Mouse (Mus musculus) bone marrow macrophage, adult 2 months (primary cell): ENCODE data around the gene Ncoa7. TPM values are rescaled to one million over a fixed set of nuclear protein-coding genes. Genes with fewer than 3 reads are reported as not detected.

ENCODE experiments used
- H3K27ac ChIP-seq: 2 replicates; pipeline ENCODE4 v1.5.1; 2012; ENCODE audit warnings: low read depth, low read length; ENCODE audit not compliant: insufficient read depth
- H3K4me1 ChIP-seq: 2 replicates; pipeline ENCODE4 v1.6.1; 2012; ENCODE audit warnings: low read length; ENCODE audit not compliant: control insufficient read depth, insufficient read depth
- H3K4me3 ChIP-seq: 2 replicates; pipeline ENCODE4 v1.5.1; 2012; ENCODE audit warnings: mild to moderate bottlenecking, low read length, moderate library complexity; ENCODE audit not compliant: insufficient read depth
- CTCF ChIP-seq: IDR thresholded peaks from 2 replicates; pipeline ENCODE4 v1.5.1; 2012; ENCODE audit warnings: low read depth, mild to moderate bottlenecking, low read length, moderate library complexity
- POLR2A ChIP-seq: IDR thresholded peaks from 2 replicates; pipeline ENCODE4 v1.6.1; 2012; ENCODE audit warnings: mild to moderate bottlenecking, low read depth, low read length, borderline replicate concordance
- polyA plus RNA-seq: library from polyadenylated mRNA; stranded (reverse); fragments of >200 nt; gene quantifications from 2 replicates; pipeline ENCODE4 v1.2.4, GENCODE M21; 2012; ENCODE audit not compliant: missing spikeins, insufficient read depth, insufficient read length

Gene Ncoa7
- polyA plus RNA-seq, 1 experiment = 30.0 TPM

DNA sequence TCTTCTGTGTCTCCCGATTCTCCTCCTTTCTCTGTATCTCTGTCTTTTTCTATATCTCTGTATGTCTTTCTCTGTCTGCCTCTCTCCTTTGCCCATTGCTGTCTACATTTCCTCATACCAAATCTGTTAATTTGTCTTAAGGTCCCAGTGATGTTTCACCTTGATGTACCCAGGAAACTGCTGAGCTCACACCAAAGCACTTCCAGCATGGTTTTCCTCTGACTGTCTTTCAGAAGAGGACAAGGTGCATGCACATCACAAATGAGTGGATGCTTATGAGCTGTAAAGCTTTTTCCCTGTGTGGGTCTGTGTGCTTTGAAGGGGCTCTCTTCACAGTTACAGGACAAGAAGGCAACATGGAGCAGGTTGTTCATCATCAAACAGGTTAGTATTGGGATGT, 34.3 kb downstream of the Ncoa7 start:
- no peak overlapping the region for H3K4me3 ChIP-seq
- TF ChIP-seq POLR2A = no peak
- TF ChIP-seq CTCF = no peak
- peaks cover 20% of the 10 kb centered on the region for H3K4me1 ChIP-seq
- H3K27ac ChIP-seq = no peak overlapping the region

DNA sequence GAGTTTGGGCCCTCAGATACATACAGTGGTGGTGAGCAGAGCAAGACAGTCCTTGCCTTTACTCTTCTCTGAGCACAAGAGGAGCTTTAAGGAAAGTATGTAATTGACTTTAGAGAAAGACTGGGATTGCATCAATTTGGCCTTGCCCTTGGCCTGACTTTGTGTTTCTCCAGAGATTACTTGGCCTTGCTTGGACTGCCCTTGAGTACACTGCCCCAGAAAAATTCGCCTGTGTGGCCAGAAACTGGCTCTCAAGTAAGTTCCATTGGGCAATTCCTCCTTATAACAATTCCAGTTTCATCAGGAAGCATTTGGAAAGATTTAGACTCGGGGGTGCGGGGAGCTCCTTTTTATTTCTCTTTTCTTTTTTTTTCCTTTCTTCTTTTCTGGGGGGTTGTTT, 34.9 kb downstream of the Ncoa7 start:
- H3K4me1 ChIP-seq = peaks cover 17% of the 10 kb centered on the region
- TF ChIP-seq POLR2A (no peak), CTCF (no peak)
- H3K27ac ChIP-seq = no peak overlapping the region
- no peak overlapping the region for H3K4me3 ChIP-seq

DNA sequence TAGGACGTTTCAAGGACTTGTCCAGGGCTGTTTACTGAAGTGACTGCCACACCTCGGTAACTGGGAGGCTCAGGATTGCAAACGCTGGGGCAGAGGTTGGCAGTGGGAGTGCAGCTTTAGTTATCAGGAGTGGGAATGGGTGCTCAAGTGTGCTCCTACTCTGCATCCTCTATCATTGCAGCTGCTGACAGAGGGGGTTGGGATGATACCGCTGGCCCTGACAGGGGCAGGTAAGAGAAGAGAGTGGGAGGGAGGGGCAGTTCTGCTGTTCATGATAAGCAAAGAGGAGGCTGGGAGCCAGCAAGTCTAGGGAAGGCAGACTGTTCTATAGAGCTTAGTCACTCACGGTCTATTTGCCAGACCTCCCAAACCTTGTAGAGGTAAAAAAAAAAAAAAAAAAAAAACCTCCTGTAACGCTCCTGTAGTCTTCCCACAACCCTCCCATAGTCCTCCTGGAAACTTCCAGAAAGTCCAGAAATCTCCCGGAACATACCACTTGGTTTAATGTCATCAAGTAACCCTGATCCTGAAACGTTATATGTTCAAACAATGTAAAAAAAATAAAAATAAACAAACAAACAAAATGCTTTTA, 39.9 kb downstream of the Ncoa7 start:
- H3K27ac ChIP-seq = no peak overlapping the region
- TF ChIP-seq CTCF (no peak), POLR2A (no peak)
- H3K4me1 ChIP-seq = peaks cover 3% of the 10 kb centered on the region; the same call in 1 of the 2 replicates
- H3K4me3 ChIP-seq = no peak overlapping the region

DNA sequence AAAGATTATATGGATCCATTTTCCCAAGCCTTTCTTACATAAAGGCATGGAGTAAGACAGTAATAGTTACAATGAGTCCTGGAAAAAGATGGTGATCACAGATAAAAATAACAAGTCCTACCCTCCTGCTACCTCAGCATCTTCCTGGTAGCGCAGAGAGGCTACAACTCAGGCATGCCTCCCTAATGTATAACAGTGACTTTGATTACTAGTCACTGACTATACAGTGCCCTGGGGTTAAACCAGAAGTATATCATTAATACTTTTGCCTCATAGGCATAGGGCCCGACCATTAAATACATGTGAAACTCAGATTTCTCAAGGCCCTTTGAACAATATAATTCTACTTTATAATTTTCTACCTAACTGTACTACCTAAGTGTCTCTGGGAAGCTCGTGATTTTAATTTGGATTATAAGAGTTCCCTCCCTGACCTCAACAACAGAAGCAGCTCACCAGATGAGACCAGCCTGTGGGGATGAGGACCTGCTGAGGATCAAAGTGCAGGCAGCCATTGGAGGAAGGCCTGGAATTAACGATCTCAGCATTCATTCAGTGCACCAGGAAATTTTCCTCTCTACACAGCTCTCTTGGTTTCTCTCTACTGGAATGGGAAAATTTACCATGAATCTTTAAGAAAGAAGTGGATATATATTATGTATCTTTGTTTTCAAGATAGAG, 40.7 kb downstream of the Ncoa7 start:
- Histone ChIP-seq H3K4me1 (no peaks in the 10 kb centered on the region), H3K27ac (no peak overlapping the region), H3K4me3 (no peak overlapping the region)
- TF ChIP-seq CTCF (no peak), POLR2A (no peak)

DNA sequence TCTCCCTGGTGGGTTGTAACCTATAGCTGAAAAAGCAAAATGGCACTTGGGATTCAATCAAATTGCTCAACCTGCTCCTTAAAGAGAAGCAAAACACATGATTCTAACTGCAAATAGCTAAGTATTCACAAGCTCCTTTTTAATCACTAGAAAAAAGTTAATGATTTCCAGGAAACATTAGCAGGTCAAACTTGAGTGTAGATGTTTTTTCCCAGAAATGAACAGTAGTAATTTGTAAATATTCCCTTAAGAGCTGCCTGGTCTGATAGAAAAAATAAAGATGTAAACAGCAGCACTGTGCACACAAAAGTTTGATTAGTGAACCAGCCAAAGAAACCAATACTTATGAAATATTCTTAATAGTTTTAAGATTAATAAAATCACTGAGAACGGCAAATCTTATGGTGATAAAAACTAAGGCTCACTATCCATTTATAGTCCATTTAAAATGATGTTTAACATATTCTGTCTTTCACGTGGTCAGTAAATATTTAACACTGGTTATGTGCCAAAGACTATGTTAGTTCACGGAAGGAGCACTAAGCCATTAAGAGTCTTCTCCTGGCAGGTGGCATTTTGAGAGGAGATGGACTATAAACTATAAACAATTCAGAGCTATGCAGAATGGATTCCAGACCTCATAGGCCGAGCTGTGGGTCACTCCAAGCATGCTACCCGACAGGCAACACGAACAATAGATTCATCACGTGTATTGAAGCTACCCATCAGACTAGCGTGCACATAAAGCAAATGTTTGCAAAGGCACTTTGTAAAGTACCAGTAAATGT, 43.6 kb downstream of the Ncoa7 start:
- Histone ChIP-seq H3K4me1 (peaks cover 6% of the 10 kb centered on the region), H3K27ac (no peak overlapping the region), H3K4me3 (no peak overlapping the region)
- no peak for TF ChIP-seq CTCF
- no peak for TF ChIP-seq POLR2A

DNA sequence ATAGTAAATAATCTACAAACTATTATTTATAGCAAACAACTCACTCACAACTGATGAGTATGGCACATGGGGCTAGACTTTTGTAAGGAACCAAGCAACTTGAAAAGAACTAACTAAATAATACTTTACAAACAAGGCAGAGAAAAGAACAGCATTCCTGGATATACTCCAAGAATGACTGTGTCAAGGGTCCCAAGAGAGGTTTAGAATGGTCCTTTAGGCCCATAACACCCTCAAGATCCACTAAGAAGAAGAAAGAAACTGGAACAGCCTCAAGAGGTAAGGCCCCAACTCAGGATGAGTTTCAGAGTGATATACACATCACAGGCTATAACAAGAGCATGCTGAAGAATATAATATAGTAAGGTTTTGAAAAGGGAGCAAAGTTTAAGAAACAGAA, 47.1 kb downstream of the Ncoa7 start:
- TF ChIP-seq POLR2A (no peak), CTCF (no peak)
- Histone ChIP-seq H3K4me3 (no peak overlapping the region), H3K4me1 (peaks cover 28% of the 10 kb centered on the region), H3K27ac (no peak overlapping the region)

DNA sequence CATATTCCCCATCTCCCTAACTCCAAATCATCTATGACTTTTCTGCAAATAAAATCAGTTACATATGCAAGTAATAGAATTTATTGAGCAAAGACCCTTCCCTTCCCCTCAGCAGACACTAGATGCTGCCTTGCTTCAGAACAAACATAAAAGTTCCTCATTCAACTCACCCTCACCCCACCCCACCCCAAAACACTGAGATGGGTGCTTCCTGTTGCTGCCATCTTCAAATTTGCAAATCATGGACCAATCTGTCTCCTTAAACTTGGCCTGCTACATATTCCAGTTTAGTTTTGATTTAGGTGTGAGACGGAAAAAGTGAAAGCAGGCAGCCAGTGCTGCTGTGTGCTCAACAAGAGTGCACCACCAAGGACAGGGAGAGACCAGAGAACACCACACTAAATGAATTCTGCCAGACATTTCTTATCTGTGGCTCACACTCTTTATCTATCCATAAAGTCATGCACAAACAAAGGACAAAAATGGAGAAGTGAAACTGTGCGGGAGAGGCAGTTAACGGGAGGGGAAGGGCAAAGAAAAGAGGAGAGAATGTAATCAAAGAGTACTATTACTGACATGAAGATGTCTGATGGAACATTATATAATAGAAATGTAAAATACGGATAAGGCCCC, 48.2 kb downstream of the Ncoa7 start:
- TF ChIP-seq CTCF (no peak), POLR2A (no peak)
- Histone ChIP-seq H3K27ac (peak overlapping the region; percentile 98), H3K4me3 (peak overlapping the region; percentile 27; the same call in 1 of the 2 replicates), H3K4me1 (peaks cover 31% of the 10 kb centered on the region)

DNA sequence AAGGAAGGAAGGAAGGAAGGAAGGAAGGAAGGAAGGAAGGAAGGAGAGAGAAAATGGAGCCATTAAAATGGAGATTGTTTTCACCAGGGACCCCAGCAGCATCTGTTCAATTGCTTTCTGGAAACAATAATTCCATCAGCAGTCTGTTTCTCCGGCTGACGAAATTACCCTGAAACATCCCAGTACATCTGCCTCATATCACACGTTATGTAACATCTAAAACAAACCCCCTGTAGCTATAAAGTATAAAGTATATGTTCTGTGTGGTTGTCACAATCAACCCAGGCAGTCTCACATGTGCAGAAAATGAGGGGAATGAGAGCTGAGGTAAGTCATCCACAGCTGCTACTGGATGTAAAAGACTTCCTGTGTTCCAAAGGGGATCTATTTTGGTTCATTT, 49.0 kb downstream of the Ncoa7 start:
- H3K4me3 ChIP-seq = no peak overlapping the region
- peak overlapping the region; percentile 48; the same call in 1 of the 2 replicates for H3K27ac ChIP-seq
- no peak for TF ChIP-seq POLR2A
- no peak for TF ChIP-seq CTCF
- peaks cover 37% of the 10 kb centered on the region for H3K4me1 ChIP-seq

DNA sequence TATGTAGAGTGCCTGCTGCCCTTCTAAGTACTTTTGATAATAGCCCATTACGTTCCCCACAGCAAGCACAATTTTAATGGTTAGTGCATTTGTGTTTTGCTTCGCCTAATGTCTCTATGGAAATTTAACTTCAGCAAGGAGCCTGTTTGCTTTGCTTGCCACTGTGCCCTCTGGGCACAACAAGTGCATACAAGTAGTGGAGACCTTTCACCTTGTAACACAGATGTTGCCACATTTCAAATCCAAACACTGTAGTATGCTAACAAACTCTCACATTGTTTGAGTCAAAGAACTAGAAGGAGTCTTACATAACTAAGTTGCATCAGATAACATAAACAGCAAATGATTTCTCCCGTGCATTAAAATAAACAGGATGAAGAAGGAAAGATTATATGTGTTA, 50.6 kb downstream of the Ncoa7 start:
- H3K27ac ChIP-seq = no peak overlapping the region
- H3K4me1 ChIP-seq = peaks cover 37% of the 10 kb centered on the region
- no peak for TF ChIP-seq POLR2A
- no peak for TF ChIP-seq CTCF
- H3K4me3 ChIP-seq = no peak overlapping the region
